Mouse (Mus musculus) heart, postnatal 36 days (tissue): ENCODE results near the gene Gm6592. TPM values are rescaled to one million over a fixed set of nuclear protein-coding genes. Genes with fewer than 3 reads are reported as not detected.
"Not testable (repeated sequence)": the region's sequence is repeated elsewhere in the genome, so short reads cannot be mapped to it uniquely, and the experiment has no call there.

Source experiments
- DNase-seq, 2 experiments: peaks; one replicate each; pipeline ENCODE4 v3.0.0; 2021 to 2022
- intact Hi-C: fragments of 180-260 bp; cut with DNase I; formaldehyde crosslinking; loops from one replicate; pipeline ENCODE4 v1.15.1; 2025
- total RNA-seq, 2 experiments: library from RNA; stranded (reverse); gene quantifications; 2 replicates each; pipeline ENCODE4 v1.2.3; 2021

Gm6592 gene
- not detected for total RNA-seq

DNA sequence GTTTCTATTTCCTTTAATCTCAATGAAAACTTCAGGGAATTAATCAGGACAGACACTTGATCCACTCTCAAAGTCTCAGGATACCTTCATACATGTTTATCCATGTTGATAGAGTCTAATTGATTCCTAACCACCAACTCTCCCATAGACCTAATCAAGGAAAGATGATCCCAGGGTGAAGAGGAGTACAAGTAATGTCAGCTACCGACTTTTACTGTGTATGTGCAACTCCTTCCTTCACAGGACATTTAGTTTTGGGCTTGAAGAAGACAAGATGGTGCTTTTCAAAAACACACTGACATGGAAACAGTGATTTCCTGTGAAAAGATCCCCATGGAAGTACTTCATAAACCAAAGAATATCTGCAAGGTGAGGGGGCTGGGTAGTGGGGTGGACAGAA lies at the start of gene Gm6592:
Gene Gm6592, plus strand, starts transcription at position 301 of the 400 bp plus-strand sequence.
- intact Hi-C loops: no loop called here
- DNase-seq: no peak

DNA sequence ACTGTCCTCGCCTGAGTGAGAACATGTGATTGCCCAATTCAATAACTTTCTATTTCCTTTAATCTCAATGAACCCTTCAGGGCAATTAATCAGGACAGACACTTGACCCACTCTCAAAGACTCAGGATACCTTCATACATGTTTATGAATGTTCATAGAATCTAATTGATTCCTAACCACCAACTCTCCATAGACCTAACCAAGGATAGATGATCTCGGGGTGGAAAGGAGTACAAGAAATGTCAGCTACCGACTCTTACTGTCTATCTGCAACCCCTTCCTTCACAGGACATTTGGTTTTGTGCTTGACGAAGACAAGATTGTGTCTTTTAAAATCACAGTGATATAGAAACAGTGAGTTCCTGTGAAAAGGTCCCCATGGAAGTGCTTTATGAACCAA lies 40.4 kb upstream of the Gm6592 start, which contains the start of gene Ssxb5:
Gene Ssxb5, plus strand, starts transcription at position 301 of the 400 bp plus-strand sequence.
- DNase-seq, intact Hi-C loops: not testable (repeated sequence)

DNA sequence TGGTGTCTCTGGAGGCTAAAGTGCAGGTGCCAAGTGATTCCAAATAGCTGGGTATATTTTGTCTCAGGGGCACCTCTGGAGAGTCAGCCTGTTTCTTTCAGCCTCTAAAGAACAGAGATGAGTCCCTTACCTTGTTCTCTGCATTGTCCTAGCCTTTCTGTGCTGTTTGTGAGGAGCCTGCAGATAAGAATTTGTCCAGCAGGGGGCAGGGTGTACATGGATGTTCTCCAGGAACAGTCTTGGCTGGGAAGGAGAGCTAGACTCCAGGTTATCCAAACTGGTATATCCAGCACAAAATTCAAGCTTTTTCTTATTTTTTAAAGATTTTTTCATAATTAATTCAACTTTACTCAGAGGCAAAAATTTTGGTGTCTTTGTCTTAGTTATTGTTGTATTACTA lies 11.8 kb upstream of the Gm6592 start:
- intact Hi-C loops: loop anchor here (5.0 kb wide), 1 partner anchor 115 kb away; no protein-coding TSS in a partner anchor
- peak; percentile 24 to 59 for DNase-seq

DNA sequence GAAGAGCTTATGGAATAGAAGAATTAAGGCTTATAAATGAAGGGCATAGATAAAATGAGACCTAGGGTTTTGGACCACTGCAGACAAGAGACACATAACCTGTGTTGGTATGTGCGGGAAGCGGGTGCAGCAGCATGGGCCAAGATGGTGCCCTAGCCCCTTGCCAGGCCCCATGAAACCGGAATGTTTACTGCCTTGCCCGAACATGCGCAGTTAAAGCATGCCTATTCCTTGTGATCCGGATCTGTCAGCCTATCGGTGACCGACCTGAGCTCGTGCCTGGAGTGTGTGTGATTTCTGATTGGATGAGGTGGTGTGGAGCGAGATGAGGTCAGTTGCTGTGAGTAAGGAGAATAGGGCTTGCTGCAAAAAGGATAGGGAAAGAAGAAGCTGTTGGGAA lies 8.7 kb downstream of the Gm6592 start:
- DNase-seq: no peak
- intact Hi-C loops: no loop called here

DNA sequence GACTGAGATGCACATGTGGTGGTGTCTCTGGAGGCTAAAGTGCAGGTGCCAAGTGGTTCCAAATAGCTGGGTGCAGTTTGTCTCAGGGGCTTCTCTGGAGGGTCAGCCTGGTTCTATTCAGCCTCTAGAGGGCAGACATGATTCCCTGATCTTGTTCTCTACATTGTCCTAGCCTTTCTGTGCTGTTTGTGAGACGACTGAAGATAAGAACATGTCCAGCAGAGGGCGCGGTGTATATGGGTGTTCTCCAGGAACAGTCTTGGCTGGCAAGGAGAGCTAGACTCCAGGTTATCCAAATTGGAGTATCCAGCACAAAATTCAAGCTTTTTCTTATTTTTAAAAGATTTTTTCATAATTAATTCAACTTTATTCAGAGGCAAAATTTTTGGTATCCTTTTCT lies 20.5 kb downstream of the Gm6592 start:
- intact Hi-C loops: not testable (repeated sequence)
- peak; percentile 31 to 51 for DNase-seq

DNA sequence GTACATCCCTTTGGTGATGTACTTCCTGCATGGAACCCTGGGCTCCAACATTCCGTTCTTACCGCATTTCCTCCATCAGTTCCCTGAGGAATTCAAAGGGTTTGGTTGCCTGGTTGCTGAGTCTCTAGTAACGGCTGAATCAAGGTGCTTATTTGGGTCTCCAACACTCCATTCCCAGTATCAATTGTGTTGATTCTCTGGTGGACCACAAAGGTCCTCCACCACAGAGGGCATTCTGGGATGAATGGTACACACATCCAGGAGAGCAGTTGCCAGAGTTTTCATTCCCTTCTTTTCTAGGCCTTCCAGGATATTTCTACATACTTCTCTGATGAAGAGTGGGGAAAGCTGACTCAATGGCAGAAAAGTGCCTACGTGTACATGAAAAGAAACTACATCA lies 30.2 kb downstream of the Gm6592 start, which contains the start of gene Gm5751:
Gene Gm5751, plus strand, starts transcription at position 301 of the 400 bp plus-strand sequence.
- DNase-seq: not testable (repeated sequence)
- intact Hi-C loops: loop anchor here (1.0 to 10.0 kb wide), 2 partner anchors 35 to 349 kb away; partner anchors contain the start of gene Gm14459

DNA sequence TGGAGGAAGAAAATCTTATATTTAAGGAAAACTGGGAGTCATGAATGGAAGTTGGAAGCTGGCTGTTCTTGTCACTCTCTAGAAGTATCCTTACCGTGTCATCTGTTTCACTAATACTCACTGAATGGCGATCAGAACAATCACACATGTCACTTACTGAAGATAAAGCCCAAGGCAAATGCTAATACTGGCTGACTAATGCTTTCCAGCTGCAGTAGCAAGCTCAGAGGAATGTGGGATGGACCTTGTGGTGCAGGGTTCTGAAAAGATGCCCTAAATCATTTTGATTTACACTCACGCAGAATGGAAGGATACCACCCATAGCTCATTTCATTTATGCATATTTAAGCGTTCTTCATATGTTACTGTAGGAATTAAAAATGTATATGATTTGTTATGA lies 40.5 kb downstream of the Gm6592 start:
- no peak for DNase-seq
- intact Hi-C loops: no loop called here

DNA sequence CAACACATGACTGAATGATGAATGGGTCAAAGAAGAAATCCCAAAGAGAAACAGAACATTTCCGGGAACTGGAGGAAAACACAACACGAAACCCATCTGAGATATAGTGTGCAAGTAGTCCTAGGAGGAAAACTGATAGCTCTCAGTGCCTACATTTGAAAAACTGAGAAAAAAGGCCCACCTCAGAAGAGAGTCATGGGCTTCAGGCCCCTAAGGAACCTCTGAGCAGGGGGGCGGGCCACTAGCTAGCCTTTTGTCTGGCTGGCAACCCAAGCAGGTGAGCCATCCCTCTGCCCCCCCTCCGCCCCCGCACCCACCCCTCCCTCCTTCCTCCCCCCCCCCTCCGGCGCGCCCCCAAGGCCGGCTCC lies 48.2 kb downstream of the Gm6592 start:
- DNase-seq: no peak
- intact Hi-C loops: no loop called here

DNA sequence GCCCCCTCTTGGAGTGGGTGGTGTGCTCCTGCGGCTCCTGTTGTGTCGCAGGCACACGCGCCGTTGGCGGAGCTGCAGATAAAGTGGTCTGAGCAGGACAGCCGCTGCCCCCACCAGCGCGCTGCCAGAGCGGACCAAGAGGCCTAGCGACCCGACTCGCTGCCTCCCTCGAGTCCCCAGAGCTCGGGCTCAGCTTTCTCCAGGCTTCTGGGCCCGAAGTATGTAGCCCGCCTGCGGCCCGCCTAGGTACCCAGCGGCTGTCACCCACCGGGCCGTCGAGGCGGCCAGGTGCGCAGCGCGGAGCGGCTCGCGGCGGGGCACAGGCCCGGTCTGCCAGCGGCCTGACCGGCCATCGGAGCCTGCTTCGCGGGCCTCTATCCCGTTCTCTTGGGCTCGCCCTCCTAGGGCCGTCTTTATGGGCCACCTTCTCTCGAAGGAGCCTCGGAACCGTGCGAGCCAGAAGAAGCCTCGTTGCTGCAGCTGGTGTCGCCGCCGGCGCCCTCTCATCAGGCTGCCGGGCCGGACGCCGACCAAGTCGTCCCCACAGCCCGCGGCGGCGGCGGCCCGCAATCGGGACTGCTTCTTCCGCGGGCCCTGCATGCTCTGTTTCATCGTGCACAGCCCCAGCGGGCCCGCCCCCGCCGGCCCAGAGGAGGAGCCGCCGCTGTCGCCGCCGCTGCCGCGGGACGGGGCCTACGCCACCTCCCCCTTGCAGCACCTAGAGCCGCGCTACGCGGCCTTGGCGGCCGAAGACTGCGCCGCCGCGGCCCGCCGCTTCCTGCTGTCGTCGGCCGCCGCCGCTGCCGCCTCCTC lies 48.8 kb downstream of the Gm6592 start, which contains the start of gene B630019K06Rik:
Gene B630019K06Rik, plus strand, starts transcription at position 40 of the 813 bp plus-strand sequence.
- peak; percentile 66 to 68 for DNase-seq
- intact Hi-C loops: no loop called here

DNA sequence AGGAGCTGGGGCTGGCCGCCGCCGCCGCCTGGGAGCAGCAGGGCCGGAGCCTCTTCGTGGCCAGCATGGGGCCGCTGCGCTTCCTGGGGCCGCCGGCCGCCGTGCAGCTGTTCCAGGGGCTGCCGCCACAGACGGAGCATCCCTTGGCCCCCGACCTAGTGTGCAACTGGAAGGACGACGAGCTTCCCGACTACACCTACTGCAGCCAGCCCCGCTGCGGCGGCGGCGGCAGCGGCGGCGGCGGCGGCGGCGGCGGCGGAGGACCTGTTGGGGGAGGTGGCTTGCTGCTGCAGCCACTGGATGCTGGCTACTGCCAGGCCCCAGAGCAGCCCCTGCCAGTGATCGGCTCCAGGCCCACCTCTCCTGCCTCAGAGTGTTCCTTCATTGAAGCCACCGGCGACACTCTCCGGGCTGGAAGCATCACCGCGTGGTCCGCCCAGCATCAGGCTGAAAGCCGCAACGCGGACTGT lies 49.4 kb downstream of the Gm6592 start:
- peak; percentile 3 to 4 for DNase-seq
- intact Hi-C loops: no loop called here

Other genes starting within 250 kb of the Gm6592 start
- gene Ssxb8, start 153.2 kb upstream of the Gm6592 start, total RNA-seq: not detected
- gene Ssx9, start 95.6 kb upstream of the Gm6592 start, total RNA-seq: not detected
- gene Ssxb5, start 40.3 kb upstream of the Gm6592 start, total RNA-seq: not detected
- not detected for gene Gm5751, start 30.3 kb downstream of the Gm6592 start, total RNA-seq
- gene B630019K06Rik, start 48.4 kb downstream of the Gm6592 start, total RNA-seq: 1 to 10 TPM in 1 of 2 experiments, under 1 TPM in 1; 0.73 to 1.6 TPM
- gene Fthl17b, start 119.0 kb downstream of the Gm6592 start, total RNA-seq: not detected
- gene Fthl17c, start 132.6 kb downstream of the Gm6592 start, total RNA-seq: not detected
- gene Fthl17d, start 142.8 kb downstream of the Gm6592 start, total RNA-seq: not detected
- not detected for gene Fthl17e, start 189.5 kb downstream of the Gm6592 start, total RNA-seq
- not detected for gene Fthl17f, start 219.0 kb downstream of the Gm6592 start, total RNA-seq